Mouse (Mus musculus): ENCODE results near the gene Tmtc4.
A peak's percentile ranks its signal among the peaks of the same experiment; 100 is the strongest.

The Tmtc4 gene

GRCm38 (mm10) chr14:122942757-122943474 is 40.9 kb downstream of the Tmtc4 start:
- no peak for TF ChIP-seq GATA4 (IDR thresholded peaks at IDR 0.05; ENCODE audit: insufficient replicate concordance, low read length)

- TF ChIP-seq GATA4 (IDR thresholded peaks at IDR 0.05; ENCODE audit: insufficient replicate concordance, low read length) = no peak
These were observed 47.4 kb downstream of the Tmtc4 start for GRCm38 (mm10) chr14:122936460-122936859.

GRCm38 (mm10) chr14:122920011-122920410 is 63.8 kb downstream of the Tmtc4 start:
- TF ChIP-seq GATA4 (IDR thresholded peaks at IDR 0.05; ENCODE audit: insufficient replicate concordance, low read length) = no peak

GRCm38 (mm10) chr14:122917676-122918075 is 66.2 kb downstream of the Tmtc4 start:
- no peak for TF ChIP-seq GATA4 (IDR thresholded peaks at IDR 0.05; ENCODE audit: insufficient replicate concordance, low read length)

GRCm38 (mm10) chr14:122913657-122914056 is 70.2 kb downstream of the Tmtc4 start, which contains the start of gene Ggact:
Gene Ggact (minus strand): TSS chr14:122913757.
- no peak for TF ChIP-seq GATA4 (IDR thresholded peaks at IDR 0.05; ENCODE audit: insufficient replicate concordance, low read length)

GRCm38 (mm10) chr14:122912812-122913498 is 70.9 kb downstream of the Tmtc4 start:
- no peak for TF ChIP-seq GATA4 (IDR thresholded peaks at IDR 0.05; ENCODE audit: insufficient replicate concordance, low read length)

GRCm38 (mm10) chr14:122912137-122912536 is 71.7 kb downstream of the Tmtc4 start:
- no peak for TF ChIP-seq GATA4 (IDR thresholded peaks at IDR 0.05; ENCODE audit: insufficient replicate concordance, low read length)

- TF ChIP-seq GATA4 (IDR thresholded peaks at IDR 0.05; ENCODE audit: insufficient replicate concordance, low read length) = peak; percentile 98
These were observed 72.6 kb downstream of the Tmtc4 start for GRCm38 (mm10) chr14:122911265-122911664.

GRCm38 (mm10) chr14:122909368-122910091 is 74.3 kb downstream of the Tmtc4 start:
- no peak for TF ChIP-seq GATA4 (IDR thresholded peaks at IDR 0.05; ENCODE audit: insufficient replicate concordance, low read length)

GRCm38 (mm10) chr14:122908075-122908474 is 75.8 kb downstream of the Tmtc4 start:
- TF ChIP-seq GATA4 (IDR thresholded peaks at IDR 0.05; ENCODE audit: insufficient replicate concordance, low read length) = no peak

GRCm38 (mm10) chr14:122905007-122905406 is 78.8 kb downstream of the Tmtc4 start:
- no peak for TF ChIP-seq GATA4 (IDR thresholded peaks at IDR 0.05; ENCODE audit: insufficient replicate concordance, low read length)

- no peak for TF ChIP-seq GATA4 (IDR thresholded peaks at IDR 0.05; ENCODE audit: insufficient replicate concordance, low read length)
These were observed 79.9 kb downstream of the Tmtc4 start for GRCm38 (mm10) chr14:122903923-122904351.

GRCm38 (mm10) chr14:122902884-122903283 is 81.0 kb downstream of the Tmtc4 start:
- TF ChIP-seq GATA4 (IDR thresholded peaks at IDR 0.05; ENCODE audit: insufficient replicate concordance, low read length) = no peak

- TF ChIP-seq GATA4 (IDR thresholded peaks at IDR 0.05; ENCODE audit: insufficient replicate concordance, low read length) = no peak
These were observed 81.7 kb downstream of the Tmtc4 start for GRCm38 (mm10) chr14:122902136-122902535.

- no peak for TF ChIP-seq GATA4 (IDR thresholded peaks at IDR 0.05; ENCODE audit: insufficient replicate concordance, low read length)
These were observed 82.1 kb downstream of the Tmtc4 start for GRCm38 (mm10) chr14:122901715-122902114.

- peak; percentile 26; the same call in 1 of the 2 replicates for TF ChIP-seq GATA4 (IDR thresholded peaks at IDR 0.05; ENCODE audit: insufficient replicate concordance, low read length)
These were observed 82.7 kb downstream of the Tmtc4 start for GRCm38 (mm10) chr14:122901177-122901576.

Measured in liver, adult (tissue).